Mouse (Mus musculus) liver, embryonic 14.5 days (tissue): Measurements from ENCODE around the gene Siah2. TPM values are rescaled to one million over a fixed set of nuclear protein-coding genes. Genes with fewer than 3 reads are reported as not detected.

Experiments used
- ATAC-seq: fragments of 200-750 bp; cut with Nextera tagmentation; 2 replicates; pipeline ENCODE4 v1.8.0; 2017; ENCODE audit warnings: moderate number of reproducible peaks, mild to moderate bottlenecking, moderate library complexity; ENCODE audit not compliant: insufficient read depth
- DNase-seq, 3 experiments: peaks; one replicate each; pipeline ENCODE4 v3.0.0-alpha.2; 2012 to 2013; ENCODE audit warnings: low read depth in 3 of 3, low spot score in 3 of 3
- H3K27ac ChIP-seq: fragments of 300-500 bp; sonication (generic); 2 replicates; pipeline ENCODE4 v1.5.1; 2014; ENCODE audit warnings: moderate library complexity, mild to moderate bottlenecking, control low read depth, inconsistent platforms
- H3K27me3 ChIP-seq: fragments of 300-500 bp; sonication (generic); 2 replicates; pipeline ENCODE4 v1.6.1; 2014; ENCODE audit warnings: mild to moderate bottlenecking, low read length, moderate library complexity; ENCODE audit not compliant: control insufficient read depth, insufficient read depth
- H3K36me3 ChIP-seq: fragments of 300-500 bp; sonication (generic); replicated peaks from 2 replicates; pipeline ENCODE4 v1.6.1; 2014; ENCODE audit warnings: low read depth; ENCODE audit not compliant: control insufficient read depth, insufficient read depth
- H3K4me1 ChIP-seq, 2 experiments: fragments of 200-500 bp in 1 of 2; fragments of 300-500 bp in 1 of 2; sonication (generic) in 1 of 2; replicated peaks; 2 replicates each; pipeline ENCODE4 v1.6.1; 2012 to 2014; ENCODE audit warnings: antibody characterized with exemption in 1 of 2, inconsistent platforms in 1 of 2, low read length in 1 of 2; ENCODE audit not compliant: control insufficient read depth in 2 of 2, insufficient read depth in 2 of 2
- H3K4me2 ChIP-seq: fragments of 300-500 bp; sonication (generic); 2 replicates; pipeline ENCODE4 v1.6.1; 2014; ENCODE audit warnings: low read depth, mild to moderate bottlenecking, control low read depth, moderate library complexity
- H3K4me3 ChIP-seq, 2 experiments: fragments of 200-500 bp in 1 of 2; fragments of 300-500 bp in 1 of 2; sonication (generic) in 1 of 2; 2 replicates each; pipeline ENCODE4 v1.5.1; 2012 to 2014; ENCODE audit warnings: low read depth in 2 of 2, low read length in 2 of 2, mild to moderate bottlenecking in 2 of 2, control low read depth in 1 of 2, inconsistent platforms in 1 of 2, moderate library complexity in 1 of 2; ENCODE audit not compliant: insufficient read depth in 1 of 2
- H3K9ac ChIP-seq: fragments of 300-500 bp; sonication (generic); replicated peaks from 2 replicates; pipeline ENCODE4 v1.6.1; 2014; ENCODE audit warnings: mild to moderate bottlenecking, control low read depth, moderate library complexity
- H3K9me3 ChIP-seq: fragments of 300-500 bp; sonication (generic); 2 replicates; pipeline ENCODE4 v1.6.1; 2016; ENCODE audit warnings: low read length, mixed read lengths; ENCODE audit not compliant: control insufficient read depth
- CTCF ChIP-seq: IDR thresholded peaks from 2 replicates; pipeline ENCODE4 v1.5.1; 2016; ENCODE audit warnings: antibody characterized with exemption, low read depth, control low read depth
- EP300 ChIP-seq: IDR thresholded peaks from 2 replicates; pipeline ENCODE4 v1.6.1; 2016; ENCODE audit warnings: antibody characterized with exemption, low read depth
- WGBS: fragments of 180-500 bp; shearing (Covaris S2); extraction: QIAGEN DNeasy Blood & Tissue Kit; methylation state at CpG from one replicate; pipeline ENCODE4 v1.1.7; 2014; ENCODE audit not compliant: insufficient replicate concordance; 5-methylcytosine and 5-hydroxymethylcytosine counted together
- polyA plus RNA-seq, 2 experiments: library from polyadenylated mRNA; depleted of rRNA in 1 of 2; stranded (reverse) in 1 of 2; unstranded in 1 of 2; fragments of >200 nt; fragmentation: Nextera tagmentation in 1 of 2; extraction: Ambion mirVana in 1 of 2; gene quantifications; 2 replicates each; pipeline versions ENCODE4 v1.2.1 to v1.2.3; 2012 to 2014

Gene Siah2
- polyA plus RNA-seq, 2 experiments = 2.8 to 4.7 TPM

- Histone ChIP-seq H3K27me3 (no peaks in the 10 kb centered on the region), H3K9me3 (no peaks in the 10 kb centered on the region), H3K27ac (no peak overlapping the region), H3K9ac (no peak overlapping the region), H3K4me2 (no peak overlapping the region), H3K4me1 (no peaks in the 10 kb centered on the region), H3K36me3 (no peaks in the 10 kb centered on the region), H3K4me3 (no peak overlapping the region)
- TF ChIP-seq CTCF (peak; percentile 59), EP300 (no peak)
- 10% methylated on average over 2 of the region's 2 CpGs for WGBS
- DNase-seq (peak in 2 of 3 experiments; percentile 14 to 41), ATAC-seq (no peak)
Observed at GRCm38 (mm10) chr3:58657356-58657755, 34.8 kb downstream of the Siah2 start.

DNA sequence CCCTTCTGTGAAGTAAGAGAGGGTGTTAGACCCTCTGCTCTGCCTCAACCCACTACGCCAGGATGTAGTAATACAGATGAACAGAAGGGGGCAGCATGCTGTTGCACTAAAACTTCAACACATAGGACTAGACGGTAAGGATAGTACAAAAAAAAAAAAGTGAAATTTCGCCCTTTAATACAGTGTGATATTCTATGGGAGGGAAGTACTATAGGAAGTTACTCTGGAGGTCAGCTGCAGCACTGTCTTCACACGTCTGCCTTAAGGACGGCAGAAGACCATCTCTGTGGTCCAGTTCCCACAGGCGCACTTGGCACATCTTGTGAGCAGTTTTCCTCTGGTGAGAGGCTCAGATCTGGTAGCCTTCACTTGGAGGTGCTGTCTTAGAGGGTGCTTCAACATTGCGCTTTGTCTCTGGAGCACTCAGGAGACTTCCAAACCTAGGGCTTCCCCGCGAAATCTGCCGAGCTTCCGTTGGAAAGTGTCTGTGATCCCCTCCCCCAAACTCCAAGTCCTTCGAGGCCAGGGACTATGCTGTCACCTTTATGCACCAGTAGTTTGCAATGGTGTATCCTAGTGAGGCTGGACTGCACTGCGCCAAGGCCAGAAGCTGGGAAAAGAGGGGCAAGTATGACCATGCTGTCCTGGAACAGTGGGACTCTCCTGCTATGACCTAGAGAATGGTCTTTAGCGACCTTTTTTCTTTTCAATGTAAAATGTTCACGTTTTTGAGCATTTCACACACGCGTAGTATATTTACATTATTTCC, 36.7 kb downstream of the Siah2 start:
- 43% methylated on average over 17 of the region's 17 CpGs for WGBS
- no peaks in the 10 kb centered on the region for H3K4me1 ChIP-seq
- ATAC-seq (no peak), DNase-seq (peak; percentile 17 to 26 (median 18))
- H3K27me3 ChIP-seq = no peaks in the 10 kb centered on the region
- no peak overlapping the region for H3K4me3 ChIP-seq
- no peaks in the 10 kb centered on the region for H3K9me3 ChIP-seq
- no peak overlapping the region for H3K9ac ChIP-seq
- no peak overlapping the region for H3K27ac ChIP-seq
- H3K36me3 ChIP-seq = no peaks in the 10 kb centered on the region
- no peak overlapping the region for H3K4me2 ChIP-seq
- no peak for TF ChIP-seq EP300
- peak; percentile 68 for TF ChIP-seq CTCF

DNA sequence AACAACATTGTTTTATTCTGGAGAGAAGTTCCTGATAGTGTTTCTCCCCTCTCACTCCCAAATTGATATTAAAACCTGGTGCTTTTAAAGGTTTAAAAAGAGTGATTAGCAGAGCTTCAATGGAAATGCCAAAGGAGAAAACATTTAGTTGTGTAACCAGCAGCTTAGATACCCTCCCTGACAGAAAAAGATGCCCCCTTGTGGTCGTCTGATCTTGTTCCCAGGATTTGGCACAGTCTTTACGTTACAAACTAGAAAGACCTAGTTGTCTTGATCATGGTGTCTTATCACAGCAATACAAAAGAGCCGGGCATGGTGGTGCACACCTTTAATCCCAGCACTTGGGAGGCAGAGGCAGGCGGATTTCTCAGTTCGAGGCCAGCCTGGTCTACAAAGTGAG, 38.3 kb downstream of the Siah2 start:
- Histone ChIP-seq H3K9me3 (no peaks in the 10 kb centered on the region), H3K4me2 (no peak overlapping the region), H3K27ac (no peak overlapping the region), H3K27me3 (no peaks in the 10 kb centered on the region), H3K9ac (no peak overlapping the region), H3K4me1 (no peaks in the 10 kb centered on the region), H3K36me3 (no peaks in the 10 kb centered on the region), H3K4me3 (no peak overlapping the region)
- TF ChIP-seq EP300 = no peak
- TF ChIP-seq CTCF = peak; percentile 41
- 45% methylated on average over 5 of the region's 5 CpGs for WGBS
- ATAC-seq (no peak), DNase-seq (peak in 1 of 3 experiments; percentile 22)

DNA sequence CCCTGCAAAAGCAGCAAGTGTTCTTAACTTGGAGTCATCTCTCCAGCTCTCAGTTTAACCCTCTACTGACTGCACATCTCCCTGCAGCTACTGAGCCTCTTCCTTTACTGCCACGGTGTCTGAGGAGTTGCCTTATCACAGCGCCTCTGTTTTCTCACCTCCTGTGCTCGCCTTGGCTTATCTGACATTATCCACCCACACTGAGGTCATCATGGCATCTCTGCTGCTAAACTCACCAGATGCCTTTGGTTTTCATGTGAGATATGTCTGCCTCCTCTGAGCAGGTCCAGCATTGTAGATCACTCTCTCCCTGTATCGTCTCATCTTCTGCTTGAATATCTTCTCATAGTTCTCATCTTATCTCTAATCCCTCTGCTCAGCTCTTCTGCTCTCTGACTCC, 41.9 kb downstream of the Siah2 start:
- H3K27ac ChIP-seq = no peak overlapping the region
- WGBS = 27% methylated on average over 4 of the region's 4 CpGs
- no peak overlapping the region for H3K9ac ChIP-seq
- H3K9me3 ChIP-seq = no peaks in the 10 kb centered on the region
- H3K4me2 ChIP-seq = no peak overlapping the region
- no peaks in the 10 kb centered on the region for H3K4me1 ChIP-seq
- H3K27me3 ChIP-seq = no peaks in the 10 kb centered on the region
- peak; percentile 26; the same call in 1 of the 2 replicates for ATAC-seq
- no peak for DNase-seq
- H3K4me3 ChIP-seq = no peak overlapping the region
- TF ChIP-seq CTCF (no peak), EP300 (no peak)
- H3K36me3 ChIP-seq = no peaks in the 10 kb centered on the region

DNA sequence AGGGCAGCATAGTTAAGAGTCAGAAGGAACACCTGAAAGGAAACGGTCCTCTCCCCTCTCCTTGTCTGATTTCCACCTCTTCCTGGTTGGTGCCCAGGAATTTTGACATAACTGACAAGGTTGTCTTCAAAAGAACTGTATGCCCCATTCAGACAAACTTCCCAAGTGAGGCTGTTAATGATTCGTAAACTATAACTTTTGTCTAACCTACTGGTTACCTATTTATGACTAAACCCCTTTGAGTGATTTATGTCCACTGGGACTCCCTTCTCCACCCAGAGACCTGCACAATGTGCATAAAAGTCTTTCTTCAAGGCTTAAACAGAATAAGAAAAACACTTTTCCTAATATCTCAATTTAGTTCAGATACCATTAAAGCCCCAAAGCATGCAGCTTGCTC, 45.0 kb downstream of the Siah2 start:
- Histone ChIP-seq H3K36me3 (no peaks in the 10 kb centered on the region), H3K9me3 (no peaks in the 10 kb centered on the region), H3K27me3 (no peaks in the 10 kb centered on the region), H3K4me2 (no peak overlapping the region), H3K27ac (no peak overlapping the region), H3K4me1 (no peaks in the 10 kb centered on the region), H3K4me3 (no peak overlapping the region), H3K9ac (no peak overlapping the region)
- TF ChIP-seq EP300 (no peak), CTCF (no peak)
- ATAC-seq = no peak
- 53% methylated on average over 2 of the region's 2 CpGs for WGBS
- DNase-seq = no peak
